Mouse (Mus musculus) heart, embryonic 13.5 days (tissue): Measurements from ENCODE around the gene Cma2. TPM values are rescaled to one million over a fixed set of nuclear protein-coding genes. Genes with fewer than 3 reads are reported as not detected.
A peak's percentile ranks its signal among the peaks of the same experiment; 100 is the strongest.

Experiments used
- ATAC-seq: fragments of 200-750 bp; cut with Nextera tagmentation; 2 replicates; pipeline ENCODE4 v1.8.0; 2017; ENCODE audit warnings: moderate TSS enrichment; ENCODE audit not compliant: insufficient number of reproducible peaks, low FRiP score, low TSS enrichment; ENCODE audit errors: extremely low read depth
- H3K27ac ChIP-seq: fragments of 300-500 bp; sonication (generic); replicated peaks from 2 replicates; pipeline ENCODE4 v1.5.1; 2015; ENCODE audit warnings: moderate library complexity, mild to moderate bottlenecking, inconsistent platforms
- H3K27me3 ChIP-seq: fragments of 300-500 bp; sonication (generic); replicated peaks from 2 replicates; pipeline ENCODE4 v1.6.1; 2015; ENCODE audit warnings: mild to moderate bottlenecking, inconsistent platforms
- H3K36me3 ChIP-seq: fragments of 300-500 bp; sonication (generic); 2 replicates; pipeline ENCODE4 v1.6.1; 2015; ENCODE audit warnings: mild to moderate bottlenecking, inconsistent platforms
- H3K4me1 ChIP-seq: fragments of 300-500 bp; sonication (generic); 2 replicates; pipeline ENCODE4 v1.6.1; 2015; ENCODE audit warnings: inconsistent platforms
- H3K4me2 ChIP-seq: fragments of 300-500 bp; sonication (generic); 2 replicates; pipeline ENCODE4 v1.6.1; 2015; ENCODE audit warnings: inconsistent platforms, mild to moderate bottlenecking, moderate library complexity
- H3K4me3 ChIP-seq: fragments of 300-500 bp; sonication (generic); 2 replicates; pipeline ENCODE4 v1.5.1; 2015; ENCODE audit warnings: moderate library complexity, mild to moderate bottlenecking, inconsistent platforms
- H3K9ac ChIP-seq: fragments of 300-500 bp; sonication (generic); 2 replicates; pipeline ENCODE4 v1.6.1; 2015; ENCODE audit warnings: inconsistent platforms, mild to moderate bottlenecking, moderate library complexity
- H3K9me3 ChIP-seq: fragments of 300-500 bp; sonication (generic); 2 replicates; pipeline ENCODE4 v1.6.1; 2016; ENCODE audit warnings: inconsistent platforms
- WGBS: fragments of 180-500 bp; shearing (Covaris S2); methylation state at CpG from one replicate; pipeline ENCODE4 v1.1.7; 2015; ENCODE audit warnings: mixed read lengths; 5-methylcytosine and 5-hydroxymethylcytosine counted together
- polyA plus RNA-seq: library from polyadenylated mRNA; unstranded; fragments of >200 nt; fragmentation: Nextera tagmentation; extraction: Ambion mirVana; gene quantifications from 2 replicates; pipeline ENCODE4 v1.2.1, GENCODE M21; 2015

Gene Cma2
- polyA plus RNA-seq, result not detected in 2 replicates

- no peak within 1 kb of the TSS for H3K4me3 ChIP-seq
- no peak within 1 kb of the TSS for H3K9ac ChIP-seq
- H3K36me3 ChIP-seq, result no peaks in the 10 kb centered on the region
- ATAC-seq, result no peak
- H3K4me1 ChIP-seq, result peaks cover 11% of the 10 kb centered on the region
- H3K4me2 ChIP-seq, result no peak within 1 kb of the TSS
- no peaks in the 10 kb centered on the region for H3K9me3 ChIP-seq
- no peaks in the 10 kb centered on the region for H3K27me3 ChIP-seq
- H3K27ac ChIP-seq, result no peak within 1 kb of the TSS
- WGBS, result 64% methylated on average over 6 of the region's 6 CpGs
Observed at GRCm38 (mm10) chr14:55950346-55951030, at the start of gene Cma2. Gene Cma2, plus strand, starts transcription at chr14:55950980.

GRCm38 (mm10) chr14:55905518-55905917 is 45.3 kb upstream of the Cma2 start:
- no peak for ATAC-seq
- Histone ChIP-seq H3K9me3 (no peaks in the 10 kb centered on the region), H3K4me1 (peaks cover 8% of the 10 kb centered on the region), H3K4me3 (no peak overlapping the region), H3K4me2 (no peak overlapping the region), H3K27me3 (no peaks in the 10 kb centered on the region), H3K27ac (no peak overlapping the region), H3K36me3 (no peaks in the 10 kb centered on the region), H3K9ac (no peak overlapping the region)
- WGBS, result 16% methylated on average over 1 of the region's 1 CpGs

GRCm38 (mm10) chr14:55913406-55913805 is 37.4 kb upstream of the Cma2 start:
- WGBS, result 47% methylated on average over 4 of the region's 4 CpGs
- no peaks in the 10 kb centered on the region for H3K27me3 ChIP-seq
- H3K27ac ChIP-seq, result no peak overlapping the region
- no peak for ATAC-seq
- no peak overlapping the region for H3K4me2 ChIP-seq
- no peaks in the 10 kb centered on the region for H3K4me1 ChIP-seq
- H3K4me3 ChIP-seq, result no peak overlapping the region
- H3K36me3 ChIP-seq, result no peaks in the 10 kb centered on the region
- no peaks in the 10 kb centered on the region for H3K9me3 ChIP-seq
- no peak overlapping the region for H3K9ac ChIP-seq

GRCm38 (mm10) chr14:55918240-55919082 is 32.3 kb upstream of the Cma2 start:
- 35% methylated on average over 14 of the region's 14 CpGs for WGBS
- Histone ChIP-seq H3K4me3 (no peak overlapping the region), H3K27ac (no peak overlapping the region), H3K4me2 (no peak overlapping the region), H3K9me3 (no peaks in the 10 kb centered on the region), H3K27me3 (peaks cover 3% of the 10 kb centered on the region; the same call in 1 of the 2 replicates), H3K4me1 (peaks cover 11% of the 10 kb centered on the region), H3K9ac (peak overlapping the region; percentile 55; the same call in 1 of the 2 replicates), H3K36me3 (no peaks in the 10 kb centered on the region)
- ATAC-seq, result no peak; the same call in 1 of the 2 replicates

- WGBS, result 17% methylated on average over 7 of the region's 7 CpGs
- H3K9ac ChIP-seq, result no peak overlapping the region
- H3K4me3 ChIP-seq, result no peak overlapping the region
- peaks cover 3% of the 10 kb centered on the region; the same call in 1 of the 2 replicates for H3K27me3 ChIP-seq
- H3K4me2 ChIP-seq, result peak overlapping the region; percentile 2; the same call in 1 of the 2 replicates
- ATAC-seq, result no peak
- 0 out of 2 replicates have a peak overlapping the region, but pooled peaks have one; percentile 24 for H3K27ac ChIP-seq
- H3K36me3 ChIP-seq, result no peaks in the 10 kb centered on the region
- H3K4me1 ChIP-seq, result peaks cover 14% of the 10 kb centered on the region
- no peaks in the 10 kb centered on the region for H3K9me3 ChIP-seq
Observed at GRCm38 (mm10) chr14:55922475-55923232, 28.1 kb upstream of the Cma2 start.

GRCm38 (mm10) chr14:55926847-55927246 is 23.9 kb upstream of the Cma2 start:
- peaks cover 6% of the 10 kb centered on the region; the same call in 1 of the 2 replicates for H3K9me3 ChIP-seq
- ATAC-seq, result no peak
- H3K4me2 ChIP-seq, result no peak overlapping the region
- H3K36me3 ChIP-seq, result no peaks in the 10 kb centered on the region
- no peak overlapping the region for H3K9ac ChIP-seq
- no peaks in the 10 kb centered on the region for H3K27me3 ChIP-seq
- no peak overlapping the region for H3K4me3 ChIP-seq
- peaks cover 18% of the 10 kb centered on the region for H3K4me1 ChIP-seq
- 79% methylated on average over 4 of the region's 4 CpGs for WGBS
- no peak overlapping the region for H3K27ac ChIP-seq

- Histone ChIP-seq H3K4me3 (no peak overlapping the region), H3K27me3 (no peaks in the 10 kb centered on the region), H3K9ac (no peak overlapping the region), H3K27ac (no peak overlapping the region), H3K4me2 (no peak overlapping the region), H3K4me1 (peaks cover 11% of the 10 kb centered on the region; the same call in 1 of the 2 replicates), H3K9me3 (peaks cover 6% of the 10 kb centered on the region; the same call in 1 of the 2 replicates), H3K36me3 (no peaks in the 10 kb centered on the region)
- no peak for ATAC-seq
- 50% methylated on average over 12 of the region's 12 CpGs for WGBS
Observed at GRCm38 (mm10) chr14:55929263-55929997, 21.4 kb upstream of the Cma2 start.

GRCm38 (mm10) chr14:55933586-55933985 is 17.2 kb upstream of the Cma2 start:
- Histone ChIP-seq H3K9ac (peak overlapping the region; percentile 50; the same call in 1 of the 2 replicates), H3K9me3 (peaks cover 6% of the 10 kb centered on the region; the same call in 1 of the 2 replicates), H3K27ac (0 out of 2 replicates have a peak overlapping the region, but pooled peaks have one; percentile 24), H3K36me3 (no peaks in the 10 kb centered on the region), H3K4me3 (no peak overlapping the region), H3K4me1 (peaks cover 11% of the 10 kb centered on the region; the same call in 1 of the 2 replicates), H3K4me2 (peak overlapping the region; percentile 36), H3K27me3 (no peaks in the 10 kb centered on the region)
- ATAC-seq, result no peak
- 30% methylated on average over 7 of the region's 7 CpGs for WGBS

- Histone ChIP-seq H3K27me3 (no peaks in the 10 kb centered on the region), H3K9me3 (no peaks in the 10 kb centered on the region), H3K4me3 (no peak overlapping the region), H3K9ac (no peak overlapping the region), H3K27ac (no peak overlapping the region), H3K4me1 (peaks cover 12% of the 10 kb centered on the region; the same call in 1 of the 2 replicates), H3K4me2 (no peak overlapping the region), H3K36me3 (no peaks in the 10 kb centered on the region)
- WGBS, result 41% methylated on average over 7 of the region's 7 CpGs
- ATAC-seq, result no peak
Observed at GRCm38 (mm10) chr14:55940070-55940800, 10.5 kb upstream of the Cma2 start.

- no peaks in the 10 kb centered on the region for H3K27me3 ChIP-seq
- no peaks in the 10 kb centered on the region for H3K9me3 ChIP-seq
- 35% methylated on average over 11 of the region's 11 CpGs for whole genome bisulfite sequencing
- H3K4me1 ChIP-seq, result peaks cover 23% of the 10 kb centered on the region
- H3K4me2 ChIP-seq, result no peak overlapping the region
- no peak overlapping the region for H3K4me3 ChIP-seq
- no peak for ATAC-seq
- H3K27ac ChIP-seq, result no peak overlapping the region
- H3K36me3 ChIP-seq, result no peaks in the 10 kb centered on the region
- H3K9ac ChIP-seq, result no peak overlapping the region
Observed at GRCm38 (mm10) chr14:55943601-55944000, 7.2 kb upstream of the Cma2 start.
